Mouse (Mus musculus): ENCODE results near the gene Dnmt3l.
A peak's percentile ranks its signal among the peaks of the same experiment; 100 is the strongest.

Dnmt3l gene

DNA sequence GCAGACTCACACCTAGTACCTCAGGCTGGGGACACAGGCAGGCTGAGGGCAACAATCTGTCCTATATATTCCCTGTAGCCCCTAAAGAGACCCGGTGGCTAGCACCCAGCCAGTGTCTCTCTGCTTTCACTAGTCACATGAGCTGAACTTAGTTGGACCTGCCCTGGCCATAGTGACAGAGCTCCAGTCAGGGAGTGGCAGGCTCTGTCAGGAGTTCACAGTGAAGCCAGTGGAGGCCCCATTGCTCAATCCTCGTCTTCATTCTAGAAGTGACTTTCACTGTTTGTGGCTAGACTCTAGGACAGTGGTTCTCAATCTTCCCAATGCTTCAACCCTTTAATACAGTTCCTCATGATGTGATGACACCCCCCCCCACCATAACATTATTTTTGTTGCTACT is 9.8 kb upstream of the Dnmt3l start:
- no peak for DNase-seq (ENCODE audit: low spot score)

DNA sequence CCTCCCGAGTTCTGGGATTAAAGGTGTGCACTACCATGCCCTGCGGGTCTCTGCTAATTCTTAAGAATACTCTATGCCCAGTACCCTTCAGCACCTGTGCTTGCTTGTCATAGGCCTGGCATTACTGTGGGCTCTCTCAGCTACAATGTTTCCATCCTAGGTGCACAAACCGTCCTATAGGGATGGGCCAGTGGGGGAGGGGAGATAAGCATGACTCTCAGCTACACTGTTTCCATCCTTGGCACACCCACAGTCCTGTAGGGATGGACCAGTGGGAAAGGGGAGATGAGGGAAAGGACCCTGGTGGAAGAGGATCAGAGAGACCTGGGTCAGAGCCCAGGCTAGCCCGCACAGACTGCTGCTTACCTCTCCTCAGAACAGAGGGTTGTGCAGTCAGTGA is 4.6 kb upstream of the Dnmt3l start:
- no peak for DNase-seq (ENCODE audit: low spot score)

DNA sequence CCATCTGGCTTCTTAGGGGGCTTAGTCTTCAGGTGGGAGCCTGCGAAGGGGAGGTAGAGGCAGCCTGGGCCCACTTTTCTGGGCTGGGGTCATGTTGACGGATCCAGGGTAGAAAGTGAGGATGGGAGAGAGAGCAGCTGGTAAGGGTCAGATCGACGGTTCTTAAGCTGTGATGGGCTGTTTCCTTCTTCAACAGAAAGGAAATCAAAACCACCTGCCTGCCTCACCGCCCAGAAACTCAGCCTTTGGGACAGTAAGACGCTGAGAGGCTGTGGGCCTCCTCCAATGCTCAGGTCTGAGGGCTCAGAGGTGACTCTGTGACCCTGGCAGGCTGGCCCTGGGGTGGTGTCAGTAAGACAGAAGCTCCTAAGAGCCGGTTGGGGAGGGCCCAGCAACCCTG is 349 bp downstream of the Dnmt3l start:
- no peak for DNase-seq (ENCODE audit: low spot score)

DNA sequence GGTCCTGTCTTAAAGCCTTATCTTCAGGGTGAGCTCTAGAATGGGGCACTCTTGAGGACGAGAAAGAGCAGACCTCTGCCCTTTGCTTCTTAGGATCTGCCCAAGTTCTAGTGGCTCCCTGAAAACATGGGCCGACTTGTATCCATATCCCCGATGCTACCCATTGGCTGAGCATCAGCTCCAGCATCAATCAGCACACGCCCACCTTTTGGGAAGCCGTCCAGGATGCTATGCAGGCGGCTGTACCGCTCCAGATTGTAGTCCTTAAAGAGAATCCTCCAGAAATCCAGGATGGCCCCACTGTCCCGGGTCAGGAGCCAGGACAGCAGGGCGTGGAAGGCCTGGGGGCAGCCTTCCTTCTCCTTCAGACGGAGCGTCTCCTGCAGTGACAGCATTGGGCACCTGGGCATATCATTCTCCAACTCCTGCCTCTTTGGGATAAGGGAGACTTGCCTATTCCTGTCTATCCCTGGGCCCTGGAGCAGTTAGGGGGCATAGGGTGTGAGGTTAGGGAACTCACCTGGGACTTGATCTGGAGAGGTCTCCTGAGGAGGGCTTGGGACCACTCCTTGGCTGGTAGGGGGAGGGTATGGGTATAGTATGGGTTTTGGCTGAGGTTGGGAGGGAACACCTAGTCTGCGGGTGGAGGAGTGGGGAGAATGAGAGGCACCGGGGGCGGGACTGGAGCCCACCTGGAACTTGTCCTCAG is 1.1 kb downstream of the Dnmt3l start:
- no peak for DNase-seq (ENCODE audit: low spot score)

DNA sequence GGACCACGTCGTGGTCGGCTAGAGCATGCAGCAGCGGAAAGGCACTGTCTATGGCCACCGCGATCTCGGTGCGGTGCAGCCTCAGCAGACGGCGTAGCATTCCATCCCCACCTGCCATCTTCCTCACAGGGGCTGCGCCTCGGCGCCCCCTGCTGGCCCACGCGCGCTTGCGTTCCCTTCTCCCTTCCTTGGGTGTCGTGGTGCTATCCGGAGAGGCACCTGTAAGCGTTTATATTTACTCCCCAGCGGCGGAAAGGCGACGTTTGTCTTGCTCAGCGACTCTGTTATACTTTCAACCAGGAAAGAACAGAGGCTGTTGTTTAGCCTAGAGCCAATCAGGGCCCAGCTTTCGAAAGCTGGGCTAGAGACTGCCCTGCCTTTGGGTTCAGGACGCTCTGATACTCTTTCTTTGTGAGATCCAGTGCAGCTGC is 1.7 kb downstream of the Dnmt3l start, which contains the start of gene Aire:
Gene Aire, minus strand, starts transcription at position 205 of the 431 bp plus-strand sequence.
- DNase-seq (ENCODE audit: low spot score): peak; percentile 72

DNA sequence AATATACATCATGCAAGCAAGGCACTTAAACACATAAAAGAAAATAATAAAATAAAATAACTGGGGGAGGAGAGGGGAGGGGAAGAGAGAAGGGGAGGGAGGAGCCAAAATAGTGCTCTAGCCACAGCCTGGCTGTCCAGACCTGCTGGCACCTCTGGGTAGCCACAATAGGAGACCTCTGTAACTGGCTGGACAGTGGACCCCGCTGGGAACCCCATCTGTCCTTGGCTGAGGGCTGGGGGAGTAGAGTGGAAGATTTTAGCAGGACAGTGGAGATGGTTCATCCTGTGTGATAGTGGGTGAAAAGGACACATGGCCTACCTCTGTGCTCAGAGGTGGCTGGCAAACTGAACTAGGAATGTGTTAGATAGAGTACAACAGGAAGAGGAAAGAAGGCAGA is 2.8 kb downstream of the Dnmt3l start:
- DNase-seq (ENCODE audit: low spot score): no peak

DNA sequence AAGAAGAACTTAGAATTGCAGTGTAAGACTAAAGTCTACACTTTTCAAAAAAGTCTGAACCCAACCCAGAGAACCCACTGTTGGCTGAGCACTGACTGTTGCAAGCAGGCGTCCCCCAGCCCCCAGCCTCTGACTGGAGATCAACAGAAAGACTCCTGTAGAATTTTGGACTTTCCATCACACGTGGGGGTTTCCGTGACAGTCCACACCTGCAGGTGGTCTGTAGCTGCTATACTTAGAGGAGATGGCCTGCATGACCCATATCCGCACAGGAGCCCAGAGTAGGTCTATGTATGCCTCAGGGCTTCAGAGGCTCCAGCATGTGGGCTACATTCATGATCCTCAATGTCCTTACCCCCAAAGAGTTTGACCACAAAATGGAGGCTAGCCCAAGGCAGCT is 4.6 kb downstream of the Dnmt3l start:
- no peak for DNase-seq (ENCODE audit: low spot score)

DNA sequence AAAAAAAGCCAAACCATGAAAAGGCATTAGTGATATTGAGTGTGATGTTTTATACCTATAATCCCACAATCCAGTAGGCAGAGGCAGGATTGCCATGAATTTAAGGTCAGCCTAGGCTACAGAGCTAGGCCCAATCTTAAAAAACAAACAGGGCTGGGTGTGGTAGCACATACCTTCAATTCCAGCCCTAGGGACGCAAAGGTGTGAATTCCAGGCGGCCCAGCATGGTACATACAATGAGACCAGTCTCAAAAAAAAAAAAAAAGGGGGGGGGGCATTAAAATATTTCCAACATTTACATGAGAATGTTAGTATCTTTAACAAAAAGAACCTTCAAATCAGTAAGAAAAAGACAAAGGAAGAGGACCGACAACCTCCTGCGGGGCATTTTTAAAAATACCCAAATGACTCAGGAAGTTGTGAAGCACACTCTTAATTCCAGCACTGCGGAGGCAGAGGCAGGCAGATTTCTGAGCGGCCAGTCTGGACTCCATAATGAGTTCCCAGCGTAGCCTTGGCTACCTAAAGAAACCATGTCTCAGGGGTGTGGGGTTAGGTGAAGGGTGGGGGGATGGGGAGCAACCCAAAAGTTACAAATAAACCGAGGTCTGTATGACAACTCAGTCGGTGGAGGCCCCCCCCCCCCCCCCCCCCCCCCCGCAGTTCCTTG is 6.4 kb downstream of the Dnmt3l start:
- no peak for DNase-seq (ENCODE audit: low spot score)

DNA sequence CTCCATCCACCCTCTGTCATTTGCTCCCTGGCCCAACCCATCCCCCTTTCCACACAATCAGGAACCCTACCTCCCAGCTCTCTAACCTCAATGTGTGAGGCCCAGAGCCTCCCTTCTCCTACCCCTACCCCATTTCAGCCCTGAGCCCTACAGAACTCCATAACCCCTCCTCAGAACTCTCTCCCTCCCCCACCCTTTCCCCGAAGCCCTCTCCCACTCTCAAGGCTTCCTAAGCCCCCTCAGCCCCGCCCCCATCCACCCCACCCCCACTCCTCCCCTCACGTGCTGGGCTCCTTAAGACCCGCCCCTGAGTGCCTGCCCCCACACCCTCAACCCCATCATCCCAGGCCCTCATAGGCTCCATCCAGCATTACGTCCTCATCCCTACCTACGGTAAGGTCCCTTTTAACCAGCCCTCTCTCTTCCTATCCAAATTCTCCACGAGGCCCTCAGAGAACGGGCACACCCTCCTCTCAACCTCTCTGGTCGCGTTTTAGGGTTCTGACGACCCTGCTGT is 7.8 kb downstream of the Dnmt3l start:
- no peak for DNase-seq (ENCODE audit: low spot score)

DNA sequence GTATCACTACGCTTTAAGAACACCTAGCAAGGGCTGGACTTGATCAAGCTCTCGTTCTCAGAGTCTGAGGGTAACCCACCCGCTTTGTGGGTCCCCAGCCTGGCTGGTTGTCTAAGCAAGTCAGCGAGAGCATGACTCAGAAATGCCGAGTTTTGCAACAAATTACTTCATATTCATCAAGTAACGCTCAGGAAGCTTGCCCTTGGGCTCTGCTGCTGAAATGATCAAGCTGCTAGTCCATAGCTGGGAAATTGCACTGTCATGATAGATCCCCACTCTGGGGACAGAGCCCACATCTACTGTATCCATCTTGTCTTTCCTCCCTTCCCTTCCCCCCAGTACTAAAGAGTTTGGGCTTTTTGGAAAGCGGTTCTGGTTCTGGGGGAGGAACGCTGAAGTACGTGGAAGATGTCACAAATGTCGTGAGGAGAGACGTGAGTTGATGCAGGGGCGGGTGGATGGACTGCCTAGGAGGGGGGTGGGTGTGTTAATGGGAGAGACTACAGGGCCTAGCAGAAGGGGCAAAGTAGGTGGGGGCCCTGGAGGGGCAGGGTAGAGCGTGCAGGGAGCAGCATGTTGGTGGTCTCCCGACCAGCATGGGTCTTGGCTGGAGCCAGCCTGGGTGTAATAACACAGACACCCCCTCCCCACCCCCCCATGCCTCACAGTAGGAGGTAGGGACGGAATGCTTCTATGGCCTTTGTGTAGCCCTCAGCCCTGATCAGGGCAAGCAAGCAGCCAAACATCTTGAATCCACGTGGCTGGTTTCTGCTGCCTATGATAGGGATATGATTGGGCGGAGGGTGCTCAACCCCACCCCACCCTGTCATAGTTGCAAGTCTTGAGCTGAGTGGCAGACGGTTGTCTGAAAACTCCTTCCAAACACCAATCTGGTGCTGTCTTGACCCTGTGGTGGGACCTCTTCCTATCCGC is 13.2 kb downstream of the Dnmt3l start:
- no peak for DNase-seq (ENCODE audit: low spot score)

DNA sequence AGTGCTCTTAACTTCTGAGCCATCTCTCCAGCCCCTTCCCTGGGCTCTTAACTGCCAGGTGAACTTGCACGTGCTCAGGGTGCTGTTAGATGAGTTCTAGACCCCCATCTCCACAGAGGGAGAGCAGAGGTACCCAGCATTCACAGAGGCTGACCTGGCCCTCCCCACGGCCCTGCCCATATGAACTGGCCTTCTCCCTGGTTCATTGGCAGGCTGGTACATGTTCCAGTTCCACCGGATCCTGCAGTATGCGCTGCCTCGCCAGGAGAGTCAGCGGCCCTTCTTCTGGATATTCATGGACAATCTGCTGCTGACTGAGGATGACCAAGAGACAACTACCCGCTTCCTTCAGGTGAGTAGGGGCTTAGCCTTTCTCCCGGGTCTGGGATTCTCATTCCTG is 15.3 kb downstream of the Dnmt3l start:
- DNase-seq (ENCODE audit: low spot score): no peak

DNA sequence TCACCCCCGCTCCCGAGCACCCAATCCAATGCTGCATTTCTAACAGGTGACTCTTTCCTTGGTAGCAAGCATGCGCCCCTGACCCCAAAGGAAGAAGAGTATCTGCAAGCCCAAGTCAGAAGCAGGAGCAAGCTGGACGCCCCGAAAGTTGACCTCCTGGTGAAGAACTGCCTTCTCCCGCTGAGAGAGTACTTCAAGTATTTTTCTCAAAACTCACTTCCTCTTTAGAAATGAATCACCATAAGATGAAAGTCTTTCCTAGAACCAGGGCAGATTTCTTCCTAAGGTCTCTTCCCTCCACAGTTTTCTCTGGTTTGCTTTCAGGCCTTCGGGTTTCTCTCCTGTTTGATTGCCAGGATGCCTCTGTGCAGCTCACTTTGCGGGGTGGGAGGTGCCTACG is 21.4 kb downstream of the Dnmt3l start:
- no peak for DNase-seq (ENCODE audit: low spot score)

DNA sequence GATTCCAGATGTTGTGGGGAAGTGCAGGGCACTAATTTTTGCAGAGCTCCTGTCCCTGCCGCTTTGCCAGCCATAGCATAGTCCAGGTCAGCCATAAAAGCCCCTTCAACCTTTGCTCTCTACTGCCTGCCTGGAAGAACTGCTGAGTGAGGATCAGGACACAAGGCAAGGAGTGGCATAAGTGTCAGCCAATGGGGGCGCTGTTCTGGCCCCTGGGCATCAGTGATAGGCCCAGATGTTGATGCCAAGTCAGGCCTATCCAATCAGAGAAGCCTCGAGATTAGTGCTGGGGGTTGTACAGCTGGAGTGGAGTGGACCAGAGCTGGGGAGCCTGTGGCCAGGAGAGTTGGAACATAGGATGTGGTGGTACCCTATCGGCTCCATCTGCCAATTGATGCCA is 25.5 kb downstream of the Dnmt3l start:
- peak; percentile 87 for DNase-seq (ENCODE audit: low spot score)

DNA sequence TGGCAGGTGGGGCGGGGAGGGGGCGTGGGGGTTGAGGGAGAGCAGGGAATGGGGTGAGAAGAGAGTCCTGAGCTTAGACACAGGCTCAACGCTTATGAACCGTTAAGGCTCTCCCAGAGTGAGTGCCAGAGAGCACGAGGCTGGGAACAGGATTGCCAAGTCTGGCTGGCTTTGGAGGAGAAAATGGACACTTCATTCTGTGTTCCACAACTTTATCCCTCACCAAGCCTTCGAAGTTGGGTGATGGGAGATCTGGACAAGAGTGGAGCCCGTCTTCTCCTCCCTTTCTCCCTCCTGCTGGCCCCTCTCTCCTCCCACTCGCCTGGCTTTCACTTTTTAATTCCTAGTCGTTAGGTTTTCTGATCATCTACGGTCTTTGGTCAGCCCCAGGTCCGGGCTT is 26.8 kb downstream of the Dnmt3l start:
- DNase-seq (ENCODE audit: low spot score): peak; percentile 23

DNA sequence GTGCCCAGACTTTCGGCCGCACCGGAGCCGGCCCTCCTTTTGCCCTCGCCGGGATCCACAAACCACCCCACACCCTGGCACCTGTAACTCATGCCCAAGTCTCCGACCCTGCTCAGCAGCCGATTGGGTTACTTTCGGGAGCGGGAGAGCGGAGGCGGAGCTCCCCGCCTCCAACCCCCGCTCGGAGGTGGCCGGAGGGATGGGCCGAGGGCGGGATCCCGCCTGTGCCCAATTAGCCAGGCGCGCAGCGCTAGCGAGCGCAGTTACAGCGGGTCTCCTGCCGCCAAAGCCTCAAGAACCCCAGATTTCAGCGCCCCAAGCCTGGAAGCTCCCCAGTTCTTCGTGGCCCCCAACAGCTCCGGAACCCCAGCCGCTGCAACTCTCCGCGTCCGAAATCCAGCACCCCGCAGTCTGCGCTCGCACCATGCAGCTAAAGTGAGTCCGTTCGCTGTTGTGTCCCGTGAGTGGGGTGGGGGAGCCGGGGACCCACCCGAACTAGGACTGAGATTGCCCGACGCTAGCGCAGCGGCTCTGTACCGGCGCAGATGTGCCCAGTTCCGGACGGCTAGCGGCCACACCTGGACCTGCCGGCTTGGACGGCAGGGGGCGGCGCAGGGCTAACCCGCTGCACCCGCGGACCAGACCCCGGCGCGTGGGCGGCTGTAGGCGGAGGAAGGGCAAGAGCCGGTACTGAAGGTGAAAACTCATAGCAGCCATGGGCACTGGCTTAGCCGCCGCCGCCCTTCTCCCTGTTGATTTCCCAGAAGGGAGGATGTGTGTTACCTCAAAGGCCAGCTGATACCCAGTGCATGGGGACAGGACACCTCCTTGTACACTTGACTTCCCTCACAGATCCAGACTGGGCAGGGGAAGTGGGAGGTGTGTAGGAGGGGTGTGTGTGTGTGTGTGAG is 27.6 kb downstream of the Dnmt3l start, which contains the start of gene Icosl:
Gene Icosl, plus strand, starts transcription at position 202 of the 911 bp plus-strand sequence.
- peak; percentile 77 for DNase-seq (ENCODE audit: low spot score)

DNA sequence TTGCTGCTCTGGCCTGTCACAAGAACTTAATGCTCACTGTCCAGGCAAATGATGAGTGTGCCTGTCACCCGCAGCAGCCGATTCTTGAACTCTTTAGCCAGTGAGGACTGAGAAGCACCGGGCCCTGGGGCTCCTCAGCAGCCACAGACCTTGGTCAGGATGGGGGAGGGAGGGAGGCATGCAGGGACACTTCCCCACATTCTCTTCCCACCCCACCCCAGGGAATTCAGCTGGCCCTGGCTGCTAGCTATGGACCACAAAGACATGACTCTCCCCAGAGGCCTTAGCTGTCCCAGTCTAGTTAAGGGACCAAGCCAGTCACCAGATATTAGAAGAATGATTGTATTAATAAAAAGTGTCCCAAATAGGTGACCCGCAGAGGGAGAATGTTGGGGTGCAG is 32.4 kb downstream of the Dnmt3l start:
- no peak for DNase-seq (ENCODE audit: low spot score)

DNA sequence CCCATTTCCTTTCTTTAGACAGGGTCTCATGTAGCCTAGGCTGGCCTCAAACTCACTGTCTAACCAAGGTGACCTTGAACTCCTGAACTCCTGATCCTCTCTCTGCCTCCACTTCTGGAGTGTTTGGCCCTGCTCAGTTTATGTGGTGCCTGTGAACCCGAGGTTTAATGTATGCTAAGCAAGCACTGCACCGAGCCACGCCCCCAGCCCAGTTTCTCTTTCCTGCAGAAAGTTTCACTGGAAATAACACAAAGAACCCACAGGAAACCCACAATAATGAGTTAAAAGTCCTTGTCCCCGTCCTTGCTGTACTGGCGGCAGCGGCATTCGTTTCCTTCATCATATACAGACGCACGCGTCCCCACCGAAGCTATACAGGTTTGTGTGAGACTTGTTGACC is 33.2 kb downstream of the Dnmt3l start:
- DNase-seq (ENCODE audit: low spot score): no peak

DNA sequence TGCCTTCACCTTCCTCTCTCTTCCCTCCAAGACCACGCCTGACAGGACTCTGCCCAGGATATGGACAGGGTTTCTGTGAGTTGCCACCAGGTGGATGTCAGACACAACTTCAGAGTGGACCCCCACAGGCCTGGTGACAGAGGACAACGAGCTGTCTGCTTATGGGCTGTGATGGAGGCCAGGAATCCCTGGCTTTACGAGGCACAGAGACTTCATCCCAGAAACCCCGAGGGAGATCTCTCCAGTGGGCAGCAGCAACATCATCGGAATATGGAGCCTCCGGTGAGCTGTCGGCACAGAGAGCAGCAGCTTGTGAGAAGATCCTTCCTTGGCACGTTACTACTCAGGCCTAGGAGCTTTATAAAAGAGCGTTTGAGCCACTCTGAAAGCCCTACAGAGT is 36.1 kb downstream of the Dnmt3l start:
- DNase-seq (ENCODE audit: low spot score): no peak

DNA sequence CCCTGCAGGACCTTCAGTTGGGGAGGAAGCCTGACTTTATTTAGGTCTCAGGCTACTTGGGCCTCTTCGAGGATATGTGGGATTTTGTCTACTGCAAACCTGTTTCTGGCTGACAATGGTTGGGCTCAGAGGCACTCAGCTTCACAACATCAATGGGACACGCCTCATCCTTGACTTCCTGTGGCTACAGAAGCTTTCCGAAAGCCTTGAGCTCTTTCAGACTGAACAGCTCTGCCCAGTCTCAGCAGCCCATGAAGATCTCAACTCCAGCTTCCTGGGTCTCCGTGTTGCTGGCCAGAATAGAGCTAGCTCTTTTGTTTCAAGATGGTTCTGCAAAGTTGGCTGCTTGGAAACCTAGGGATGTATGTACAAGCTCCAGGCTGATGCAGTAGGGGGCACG is 36.5 kb downstream of the Dnmt3l start:
- DNase-seq (ENCODE audit: low spot score): no peak

DNA sequence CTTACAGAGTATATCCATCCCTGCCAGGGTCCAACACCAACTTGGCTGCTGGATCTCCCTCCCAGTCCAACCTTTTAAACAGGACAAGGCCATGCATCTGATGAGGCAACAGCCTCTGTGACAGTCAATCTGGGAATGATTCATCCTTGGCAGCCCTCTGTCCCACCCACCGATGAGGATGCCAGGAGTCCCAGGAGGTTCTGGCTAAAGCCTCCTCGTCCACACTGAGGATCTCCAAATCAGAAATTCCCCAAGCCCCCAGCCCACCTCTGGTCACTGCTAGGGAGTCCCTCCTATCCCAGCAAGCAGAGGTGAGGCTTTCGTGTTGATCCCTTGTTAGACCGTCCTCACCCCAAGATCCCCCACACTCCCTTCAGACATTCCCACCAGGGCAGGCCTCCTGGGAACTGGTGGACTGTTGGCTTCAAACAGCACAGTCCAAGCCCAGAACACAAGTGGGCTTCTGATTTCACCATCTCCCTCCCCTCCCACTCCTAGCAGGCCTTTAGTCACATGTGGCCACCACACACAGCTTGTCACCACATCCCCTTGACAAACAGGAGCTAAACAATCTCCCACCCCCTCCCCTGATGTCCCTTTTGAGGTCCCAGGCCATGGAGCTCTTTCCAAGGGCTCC is 38.3 kb downstream of the Dnmt3l start:
- no peak for DNase-seq (ENCODE audit: low spot score)

DNA sequence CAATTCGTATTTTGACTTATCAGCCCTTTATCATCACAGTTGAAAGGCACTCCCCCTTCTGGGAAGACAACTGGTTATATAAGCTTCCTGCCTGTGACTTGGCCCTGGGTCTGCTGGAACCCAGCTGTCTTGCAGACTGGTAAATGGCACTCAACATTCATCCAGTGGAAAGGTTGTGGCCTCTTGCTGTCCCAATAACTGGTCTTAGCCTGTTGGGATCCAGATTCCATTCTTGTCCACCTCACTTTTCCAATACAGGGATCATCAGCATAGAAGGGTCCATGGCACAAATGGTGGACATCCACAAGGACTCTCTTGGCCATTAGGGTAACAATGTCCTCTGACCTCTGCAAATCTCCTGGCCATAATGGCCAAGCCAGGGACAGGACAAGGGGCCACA is 42.3 kb downstream of the Dnmt3l start:
- DNase-seq (ENCODE audit: low spot score): no peak

All from yolk sac, embryonic 10.5 days (tissue).